Mouse (Mus musculus): ENCODE measurements around the gene Trim3. TPM values are rescaled to one million over a fixed set of nuclear protein-coding genes. Genes with fewer than 3 reads are reported as not detected.

Trim3 gene
- polyA plus RNA-seq (2017; shearing (Covaris generic)) = 1 to 10 TPM; 6.8 to 8.5 TPM

GRCm38 (mm10) chr7:105633127-105633800, at the start of gene Trim3:
Gene Trim3 (minus strand): TSS chr7:105633571.

GRCm38 (mm10) chr7:105650639-105651435, 17.5 kb upstream of the Trim3 start, which contains the start of gene Dnhd1:
Gene Dnhd1 (plus strand): TSS chr7:105650827.

GRCm38 (mm10) chr7:105640233-105640893, 7.0 kb upstream of the Trim3 start, which contains the start of the genes Arfip2 and Gm45799:
Gene Arfip2 (minus strand): TSS chr7:105640416.
Gene Gm45799 (plus strand): TSS chr7:105640552.

GRCm38 (mm10) chr7:105639756-105640155, 6.4 kb upstream of the Trim3 start, which contains the start of gene Timm10b:
Gene Timm10b (plus strand): TSS chr7:105640056.

GRCm38 (mm10) chr7:105581094-105581703, 52.2 kb downstream of the Trim3 start, which contains the start of gene Apbb1:
Gene Apbb1 (minus strand): TSS chr7:105581653.

Other genes with a start within 250 kb of the Trim3 start
- gene Fam160a2, start 233.5 kb downstream of the Trim3 start, polyA plus RNA-seq (2017; shearing (Covaris generic)) = 10 to 100 TPM; 18.2 to 23.4 TPM
- not detected for gene Cnga4, start 229.0 kb downstream of the Trim3 start, polyA plus RNA-seq (2017; shearing (Covaris generic))
- not detected for gene Cckbr, start 207.8 kb downstream of the Trim3 start, polyA plus RNA-seq (2017; shearing (Covaris generic))
- gene Cavin3, start 151.3 kb downstream of the Trim3 start, polyA plus RNA-seq (2017; shearing (Covaris generic)) = under 1 TPM in 1 of 2 experiments, not detected in 1; 0.31 TPM
- 10 to 100 TPM; 31.7 to 63.8 TPM for gene Smpd1, start 79.2 kb downstream of the Trim3 start, polyA plus RNA-seq (2017; shearing (Covaris generic))
- gene Apbb1, start 51.9 kb downstream of the Trim3 start, polyA plus RNA-seq (2017; shearing (Covaris generic)) = 1 to 10 TPM; 1.8 to 10.0 TPM
- under 1 TPM; 0.21 to 0.29 TPM for gene Hpx, start 33.4 kb downstream of the Trim3 start, polyA plus RNA-seq (2017; shearing (Covaris generic))
- 100 to 1,000 TPM; 220 to 263 TPM for gene Timm10b, start 6.5 kb upstream of the Trim3 start, polyA plus RNA-seq (2017; shearing (Covaris generic))
- 10 to 100 TPM; 19.6 to 26.2 TPM for gene Arfip2, start 6.8 kb upstream of the Trim3 start, polyA plus RNA-seq (2017; shearing (Covaris generic))
- 10 to 100 TPM; 10.1 to 13.8 TPM for gene Gm45799, start 7.0 kb upstream of the Trim3 start, polyA plus RNA-seq (2017; shearing (Covaris generic))
- 1 to 10 TPM; 1.4 to 1.7 TPM for gene Dnhd1, start 17.3 kb upstream of the Trim3 start, polyA plus RNA-seq (2017; shearing (Covaris generic))
- gene Ilk, start 103.0 kb upstream of the Trim3 start, polyA plus RNA-seq (2017; shearing (Covaris generic)) = 100 to 1,000 TPM; 196 to 202 TPM
- gene Rrp8, start 103.8 kb upstream of the Trim3 start, polyA plus RNA-seq (2017; shearing (Covaris generic)) = 10 to 100 TPM; 30.5 to 34.8 TPM
- 100 to 1,000 TPM; 367 to 382 TPM for gene Taf10, start 110.8 kb upstream of the Trim3 start, polyA plus RNA-seq (2017; shearing (Covaris generic))
- 100 to 1,000 TPM; 102 to 109 TPM for gene Tpp1, start 118.7 kb upstream of the Trim3 start, polyA plus RNA-seq (2017; shearing (Covaris generic))
- gene Dchs1, start 154.1 kb upstream of the Trim3 start, polyA plus RNA-seq (2017; shearing (Covaris generic)) = under 1 TPM in 1 of 2 experiments, not detected in 1; 0.14 TPM
- gene Mrpl17, start 177.5 kb upstream of the Trim3 start, polyA plus RNA-seq (2017; shearing (Covaris generic)) = 100 to 1,000 TPM; 118 to 182 TPM

Measured in activated CD4-positive, CD25-positive, alpha-beta regulatory T cell (primary cell).